Mouse (Mus musculus) neural tube, embryonic 12.5 days (tissue): ENCODE results near the gene Pprc1. TPM values are rescaled to one million over a fixed set of nuclear protein-coding genes. Genes with fewer than 3 reads are reported as not detected.

Experiments used
- ATAC-seq: fragments of 200-750 bp; cut with Nextera tagmentation; 2 replicates; pipeline ENCODE4 v1.8.0; 2017; ENCODE audit warnings: low read depth, mild to moderate bottlenecking, moderate TSS enrichment, moderate library complexity; ENCODE audit not compliant: low FRiP score
- H3K27ac ChIP-seq: fragments of 300-500 bp; sonication (generic); 2 replicates; pipeline ENCODE4 v1.5.1; 2016
- H3K27me3 ChIP-seq: fragments of 300-500 bp; sonication (generic); replicated peaks from 2 replicates; pipeline ENCODE4 v1.6.1; 2016; ENCODE audit warnings: mild to moderate bottlenecking
- H3K36me3 ChIP-seq: fragments of 300-500 bp; sonication (generic); 2 replicates; pipeline ENCODE4 v1.6.1; 2016; ENCODE audit warnings: mild to moderate bottlenecking
- H3K4me1 ChIP-seq: fragments of 300-500 bp; sonication (generic); 2 replicates; pipeline ENCODE4 v1.6.1; 2016
- H3K4me2 ChIP-seq: fragments of 300-500 bp; sonication (generic); replicated peaks from 2 replicates; pipeline ENCODE4 v1.6.1; 2016; ENCODE audit warnings: mild to moderate bottlenecking
- H3K4me3 ChIP-seq: fragments of 300-500 bp; sonication (generic); 2 replicates; pipeline ENCODE4 v1.5.1; 2016
- H3K9ac ChIP-seq: fragments of 300-500 bp; sonication (generic); 2 replicates; pipeline ENCODE4 v1.6.1; 2016; ENCODE audit warnings: mild to moderate bottlenecking
- H3K9me3 ChIP-seq: fragments of 300-500 bp; sonication (generic); 2 replicates; pipeline ENCODE4 v1.6.1; 2016; ENCODE audit warnings: mild to moderate bottlenecking
- WGBS: fragments of 180-500 bp; shearing (Covaris S2); methylation state at CpG from one replicate; pipeline ENCODE4 v1.1.7; 2016; 5-methylcytosine and 5-hydroxymethylcytosine counted together
- polyA plus RNA-seq: library from polyadenylated mRNA; unstranded; fragments of >200 nt; fragmentation: Nextera tagmentation; extraction: Ambion mirVana; gene quantifications from 2 replicates; pipeline ENCODE4 v1.2.1, GENCODE M21; 2016

Pprc1 gene
- polyA plus RNA-seq, 1 experiment from 2014 or later, result 25.6 TPM

GRCm38 (mm10) chr19:46045696-46046311, 1.1 kb downstream of the Pprc1 start:
- WGBS, result 1% methylated on average over 7 of the region's 7 CpGs
- no peaks in the 10 kb centered on the region for H3K27me3 ChIP-seq
- peak overlapping the region; percentile 97 for H3K9ac ChIP-seq
- peaks cover 42% of the 10 kb centered on the region for H3K4me1 ChIP-seq
- H3K4me3 ChIP-seq, result peak overlapping the region; percentile 94
- no peaks in the 10 kb centered on the region for H3K9me3 ChIP-seq
- H3K27ac ChIP-seq, result peak overlapping the region; percentile 97
- peak; percentile 14; the same call in 1 of the 2 replicates for ATAC-seq
- H3K36me3 ChIP-seq, result no peaks in the 10 kb centered on the region
- peak overlapping the region; percentile 92 for H3K4me2 ChIP-seq

GRCm38 (mm10) chr19:46046621-46047025, 1.9 kb downstream of the Pprc1 start:
- no peak for ATAC-seq
- Histone ChIP-seq H3K4me3 (no peak overlapping the region), H3K9ac (no peak overlapping the region), H3K27ac (no peak overlapping the region), H3K4me2 (peak overlapping the region; percentile 92; the same call in 1 of the 2 replicates), H3K9me3 (no peaks in the 10 kb centered on the region), H3K27me3 (no peaks in the 10 kb centered on the region), H3K36me3 (no peaks in the 10 kb centered on the region), H3K4me1 (peaks cover 34% of the 10 kb centered on the region)
- 9% methylated on average over 10 of the region's 10 CpGs for WGBS

- Histone ChIP-seq H3K4me1 (peaks cover 28% of the 10 kb centered on the region), H3K4me2 (no peak overlapping the region), H3K9me3 (no peaks in the 10 kb centered on the region), H3K4me3 (no peak overlapping the region), H3K36me3 (no peaks in the 10 kb centered on the region), H3K27me3 (no peaks in the 10 kb centered on the region), H3K9ac (no peak overlapping the region), H3K27ac (no peak overlapping the region)
- 67% methylated on average over 2 of the region's 2 CpGs for WGBS
- no peak for ATAC-seq
Observed at GRCm38 (mm10) chr19:46047426-46047825, 2.7 kb downstream of the Pprc1 start.

GRCm38 (mm10) chr19:46049129-46049528, 4.4 kb downstream of the Pprc1 start:
- WGBS, result 67% methylated on average over 4 of the region's 4 CpGs
- no peak overlapping the region for H3K4me3 ChIP-seq
- no peak overlapping the region for H3K9ac ChIP-seq
- H3K4me1 ChIP-seq, result peaks cover 11% of the 10 kb centered on the region
- no peaks in the 10 kb centered on the region for H3K9me3 ChIP-seq
- no peak overlapping the region for H3K4me2 ChIP-seq
- no peaks in the 10 kb centered on the region for H3K36me3 ChIP-seq
- H3K27ac ChIP-seq, result no peak overlapping the region
- ATAC-seq, result no peak
- H3K27me3 ChIP-seq, result no peaks in the 10 kb centered on the region

GRCm38 (mm10) chr19:46050462-46050861, 5.8 kb downstream of the Pprc1 start:
- no peak for ATAC-seq
- Histone ChIP-seq H3K4me2 (no peak overlapping the region), H3K4me3 (no peak overlapping the region), H3K36me3 (no peaks in the 10 kb centered on the region), H3K4me1 (peaks cover 8% of the 10 kb centered on the region), H3K27me3 (no peaks in the 10 kb centered on the region), H3K27ac (no peak overlapping the region), H3K9ac (no peak overlapping the region), H3K9me3 (no peaks in the 10 kb centered on the region)
- WGBS, result 82% methylated on average over 2 of the region's 2 CpGs

- H3K9me3 ChIP-seq, result no peaks in the 10 kb centered on the region
- no peaks in the 10 kb centered on the region for H3K27me3 ChIP-seq
- peak overlapping the region; percentile 85 for H3K4me3 ChIP-seq
- no peak overlapping the region for H3K9ac ChIP-seq
- H3K4me2 ChIP-seq, result peak overlapping the region; percentile 90
- WGBS, result 3% methylated on average over 11 of the region's 11 CpGs
- peak; percentile 78 for ATAC-seq
- H3K27ac ChIP-seq, result no peak overlapping the region
- peaks cover 14% of the 10 kb centered on the region for H3K4me1 ChIP-seq
- no peaks in the 10 kb centered on the region for H3K36me3 ChIP-seq
Observed at GRCm38 (mm10) chr19:46055752-46056387, 11.2 kb downstream of the Pprc1 start.

GRCm38 (mm10) chr19:46056388-46056946, 11.8 kb downstream of the Pprc1 start:
- H3K4me2 ChIP-seq, result peak overlapping the region; percentile 90
- ATAC-seq, result peak; percentile 97
- no peaks in the 10 kb centered on the region for H3K9me3 ChIP-seq
- H3K9ac ChIP-seq, result peak overlapping the region; percentile 80
- peak overlapping the region; percentile 32; the same call in 1 of the 2 replicates for H3K27ac ChIP-seq
- H3K36me3 ChIP-seq, result no peaks in the 10 kb centered on the region
- peaks cover 14% of the 10 kb centered on the region for H3K4me1 ChIP-seq
- H3K4me3 ChIP-seq, result peak overlapping the region; percentile 85
- under 1% methylated on average over 52 of the region's 52 CpGs for WGBS
- no peaks in the 10 kb centered on the region for H3K27me3 ChIP-seq

GRCm38 (mm10) chr19:46056947-46057607, 12.4 kb downstream of the Pprc1 start:
- Histone ChIP-seq H3K27me3 (no peaks in the 10 kb centered on the region), H3K36me3 (peaks cover 5% of the 10 kb centered on the region), H3K4me2 (peak overlapping the region; percentile 90), H3K4me3 (peak overlapping the region; percentile 85), H3K4me1 (peaks cover 14% of the 10 kb centered on the region), H3K9me3 (no peaks in the 10 kb centered on the region), H3K9ac (peak overlapping the region; percentile 80), H3K27ac (peak overlapping the region; percentile 32)
- under 1% methylated on average over 42 of the region's 42 CpGs for WGBS
- ATAC-seq, result peak; percentile 76

GRCm38 (mm10) chr19:46058466-46058865, 13.8 kb downstream of the Pprc1 start:
- no peak for ATAC-seq
- H3K36me3 ChIP-seq, result peaks cover 19% of the 10 kb centered on the region
- no peaks in the 10 kb centered on the region for H3K27me3 ChIP-seq
- H3K9me3 ChIP-seq, result no peaks in the 10 kb centered on the region
- WGBS, result 96% methylated on average over 7 of the region's 7 CpGs
- H3K9ac ChIP-seq, result no peak overlapping the region
- no peak overlapping the region for H3K27ac ChIP-seq
- H3K4me1 ChIP-seq, result peaks cover 14% of the 10 kb centered on the region
- no peak overlapping the region for H3K4me3 ChIP-seq
- H3K4me2 ChIP-seq, result no peak overlapping the region

GRCm38 (mm10) chr19:46060845-46061244, 16.2 kb downstream of the Pprc1 start:
- WGBS, result 77% methylated on average over 6 of the region's 6 CpGs
- H3K27ac ChIP-seq, result no peak overlapping the region

GRCm38 (mm10) chr19:46068054-46068453, 23.4 kb downstream of the Pprc1 start:
- Histone ChIP-seq H3K4me1 (no peaks in the 10 kb centered on the region), H3K27me3 (no peaks in the 10 kb centered on the region), H3K9me3 (no peaks in the 10 kb centered on the region), H3K4me3 (no peak overlapping the region), H3K9ac (no peak overlapping the region), H3K36me3 (peaks cover 89% of the 10 kb centered on the region), H3K27ac (no peak overlapping the region), H3K4me2 (no peak overlapping the region)
- WGBS, result 82% methylated on average over 10 of the region's 10 CpGs
- ATAC-seq, result no peak

More at GRCm38 (mm10) chr19:46060845-46061244, 16.2 kb downstream of the Pprc1 start:
- Histone ChIP-seq H3K4me3 (no peak overlapping the region), H3K36me3 (peaks cover 43% of the 10 kb centered on the region), H3K9ac (no peak overlapping the region), H3K9me3 (no peaks in the 10 kb centered on the region), H3K4me1 (peaks cover 14% of the 10 kb centered on the region), H3K4me2 (no peak overlapping the region), H3K27me3 (no peaks in the 10 kb centered on the region)
- no peak for ATAC-seq

GRCm38 (mm10) chr19:46073285-46073684, 28.6 kb downstream of the Pprc1 start:
- Histone ChIP-seq H3K4me1 (peaks cover 17% of the 10 kb centered on the region), H3K27me3 (no peaks in the 10 kb centered on the region), H3K36me3 (peaks cover 47% of the 10 kb centered on the region), H3K4me3 (no peak overlapping the region), H3K4me2 (no peak overlapping the region), H3K9ac (no peak overlapping the region), H3K27ac (no peak overlapping the region), H3K9me3 (no peaks in the 10 kb centered on the region)
- no peak for ATAC-seq
- 84% methylated on average over 7 of the region's 7 CpGs for WGBS
